Mouse (Mus musculus) left cerebral cortex, adult 2 months (tissue): ENCODE measurements around the gene Gm47791. TPM values are rescaled to one million over a fixed set of nuclear protein-coding genes. Genes with fewer than 3 reads are reported as not detected.

Experiments
- DNase-seq, 2 experiments: peaks; one replicate each; pipeline ENCODE4 v3.0.0; 2021 to 2022; ENCODE audit warnings: low spot score in 2 of 2, mixed read lengths in 1 of 2; ENCODE audit errors: extremely low spot score in 1 of 2
- H3K27ac ChIP-seq: fragments of 200-600 bp; 2 replicates; pipeline ENCODE4 v1.8.1; 2022
- H3K4me3 ChIP-seq: fragments of 200-600 bp; 2 replicates; pipeline ENCODE4 v1.8.1; 2022
- CTCF ChIP-seq: fragments of 200-600 bp; IDR thresholded peaks from 2 replicates; pipeline ENCODE4 v1.8.1; 2022; ENCODE audit warnings: antibody characterized with exemption, mild to moderate bottlenecking, moderate library complexity
- intact Hi-C: fragments of 180-260 bp; cut with DNase I; formaldehyde crosslinking; loops from one replicate; pipeline ENCODE4 v1.15.1; 2025
- long read RNA-seq, 2 experiments: library from polyadenylated mRNA; stranded (forward); transcript quantifications; one replicate each; pipeline ENCODE4 v2.0.0; 2021; ENCODE audit warnings: borderline mapping rate in 2 of 2
- total RNA-seq, 2 experiments: library from RNA; stranded (reverse); gene quantifications; 2 replicates each; pipeline ENCODE4 v1.2.3; 2021

The Gm47791 gene
- total RNA-seq, result not detected
- long read RNA-seq, experiment 1, result 0 reads
- long read RNA-seq, experiment 2, result 0 reads

DNA sequence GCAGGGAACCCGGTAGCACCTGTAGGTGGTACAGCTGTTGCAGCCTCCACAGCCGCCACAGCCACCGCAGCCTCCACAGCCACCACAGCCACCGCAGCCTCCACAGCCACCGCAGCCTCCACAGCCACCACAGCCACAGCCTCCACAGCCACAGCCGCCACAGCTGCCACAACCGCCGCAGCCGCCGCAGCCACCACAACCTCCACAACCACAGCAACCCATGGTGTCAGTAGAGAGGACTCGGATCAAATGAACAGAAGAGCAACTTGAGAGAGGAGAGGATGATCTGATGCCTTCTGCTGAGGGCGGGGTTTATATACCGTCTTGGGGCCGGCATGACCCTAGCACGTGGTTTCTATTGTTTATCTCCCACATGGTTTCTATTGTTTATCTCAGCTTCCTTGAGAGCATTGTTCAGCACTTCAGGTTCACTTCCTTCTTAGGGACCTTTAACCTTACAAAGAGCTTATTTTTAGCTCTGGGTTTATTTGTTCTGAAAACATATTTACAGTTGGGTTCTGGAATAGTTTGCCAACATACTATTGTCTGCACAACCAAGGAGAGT, at the start of gene Gm47791:
Gene Gm47791 (minus strand): TSS at position 222 of the 565 bp plus-strand sequence.
- TF ChIP-seq CTCF, result no peak
- Histone ChIP-seq H3K4me3 (no peak within 1 kb of the TSS), H3K27ac (no peak within 1 kb of the TSS)
- intact Hi-C loops, result no loop called here
- no peak for DNase-seq

- no peak for TF ChIP-seq CTCF
- Histone ChIP-seq H3K27ac (no peak overlapping the region), H3K4me3 (no peak overlapping the region)
- DNase-seq, result no peak
- intact Hi-C loops, result no loop called here
Observed at GRCm38 (mm10) chr1:82820626-82821186, 49.7 kb upstream of the Gm47791 start.

DNA sequence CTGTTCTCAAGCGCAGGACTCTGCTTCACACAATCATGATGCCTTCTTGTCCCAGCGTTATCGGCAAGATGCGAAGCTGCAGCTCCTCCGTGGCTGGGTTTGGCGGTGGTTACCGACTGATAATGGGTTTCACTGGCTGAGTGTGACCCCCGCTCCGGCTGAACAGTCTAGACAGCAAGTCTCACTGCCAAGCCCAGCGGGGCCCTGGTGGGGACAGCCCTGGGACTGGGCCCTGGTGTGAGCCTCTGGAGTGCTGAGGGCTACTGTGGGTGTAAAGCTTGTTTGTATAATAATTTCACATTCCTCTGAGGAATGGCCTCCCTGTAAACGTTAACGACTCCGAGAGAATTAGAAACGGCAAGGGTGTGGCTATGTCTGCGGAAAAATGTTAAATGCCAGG, 49.1 kb upstream of the Gm47791 start:
- intact Hi-C loops, result no loop called here
- TF ChIP-seq CTCF, result no peak
- DNase-seq, result no peak
- Histone ChIP-seq H3K27ac (peak overlapping the region; percentile 24; the same call in 1 of the 2 replicates), H3K4me3 (no peak overlapping the region)

- TF ChIP-seq CTCF, result no peak
- intact Hi-C loops, result no loop called here
- no peak overlapping the region; the same call in 1 of the 2 replicates for H3K27ac ChIP-seq
Observed at GRCm38 (mm10) chr1:82819366-82819765, 48.3 kb upstream of the Gm47791 start.

DNA sequence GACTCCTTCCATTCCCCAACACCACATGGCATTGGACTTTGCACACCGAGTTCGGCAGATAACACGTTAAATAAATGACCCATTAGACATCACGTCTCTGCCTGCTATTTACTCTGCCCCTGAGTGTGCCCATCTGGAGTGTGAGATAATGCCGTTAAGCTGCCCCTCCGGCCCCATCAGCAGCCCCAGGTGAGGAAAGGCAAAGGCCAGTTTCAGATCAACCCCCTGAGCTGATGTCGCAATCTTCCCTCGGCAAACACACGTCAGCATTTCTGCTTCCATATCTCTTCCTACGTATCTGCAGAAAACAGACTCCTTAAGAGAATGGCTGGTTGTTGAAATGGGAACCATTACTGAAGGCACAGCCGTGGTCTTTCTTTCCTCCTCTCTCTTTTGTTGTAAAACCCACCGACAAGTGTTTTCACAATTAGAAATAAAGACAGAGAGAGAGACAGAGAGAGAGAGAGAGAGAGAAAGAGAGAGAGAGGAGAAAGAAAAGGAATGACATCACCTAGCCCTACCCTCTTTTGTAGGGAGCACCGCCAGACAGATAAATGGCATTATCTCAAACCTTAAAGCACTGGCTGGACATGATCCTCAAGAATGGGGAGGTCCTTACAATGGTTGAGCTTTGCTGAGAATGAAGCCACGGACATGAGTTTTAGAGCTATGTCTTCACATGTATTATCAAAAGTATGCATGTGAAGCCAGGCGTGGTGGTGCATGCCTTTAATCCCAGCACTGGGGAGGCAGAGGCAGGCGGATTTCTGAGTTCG, 45.1 kb upstream of the Gm47791 start:
- Histone ChIP-seq H3K27ac (no peak overlapping the region), H3K4me3 (no peak overlapping the region)
- no peak for TF ChIP-seq CTCF
- DNase-seq, result no peak
- intact Hi-C loops, result no loop called here

More at GRCm38 (mm10) chr1:82819366-82819765, 48.3 kb upstream of the Gm47791 start:
- H3K4me3 ChIP-seq, result no peak overlapping the region; the same call in 1 of the 2 replicates
- DNase-seq, result no peak

GRCm38 (mm10) chr1:82811766-82812165, 40.7 kb upstream of the Gm47791 start:
- intact Hi-C loops, result no loop called here
- DNase-seq, result no peak
- TF ChIP-seq CTCF, result no peak
- H3K27ac ChIP-seq, result no peak overlapping the region
- H3K4me3 ChIP-seq, result no peak overlapping the region

DNA sequence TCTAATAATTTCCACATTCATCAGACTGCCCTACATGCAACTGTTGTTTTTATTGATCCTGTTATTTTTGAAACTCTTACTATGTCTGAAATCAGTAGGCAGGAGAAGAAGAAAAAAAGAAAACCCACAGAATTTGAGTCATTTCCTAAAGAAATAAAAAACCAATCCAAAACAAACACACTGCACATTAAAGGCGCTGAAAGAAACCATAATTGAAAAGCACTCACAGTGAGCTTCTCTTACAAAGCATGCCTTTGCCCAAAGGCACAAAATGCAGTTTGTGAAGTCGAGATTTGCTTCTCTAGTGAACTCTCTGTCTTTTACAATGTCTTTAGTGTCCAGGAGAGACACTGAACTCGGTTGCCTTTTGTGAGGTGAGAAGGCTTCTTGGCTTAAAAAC, 37.5 kb upstream of the Gm47791 start:
- DNase-seq, result no peak
- no peak for TF ChIP-seq CTCF
- Histone ChIP-seq H3K4me3 (no peak overlapping the region), H3K27ac (no peak overlapping the region)
- intact Hi-C loops, result no loop called here

GRCm38 (mm10) chr1:82807206-82807605, 36.2 kb upstream of the Gm47791 start:
- no peak overlapping the region for H3K27ac ChIP-seq
- intact Hi-C loops, result no loop called here
- no peak overlapping the region for H3K4me3 ChIP-seq
- no peak for DNase-seq
- no peak for TF ChIP-seq CTCF

GRCm38 (mm10) chr1:82806391-82806790, 35.3 kb upstream of the Gm47791 start:
- no peak overlapping the region for H3K4me3 ChIP-seq
- TF ChIP-seq CTCF, result no peak
- DNase-seq, result no peak
- no peak overlapping the region for H3K27ac ChIP-seq
- intact Hi-C loops, result no loop called here

DNA sequence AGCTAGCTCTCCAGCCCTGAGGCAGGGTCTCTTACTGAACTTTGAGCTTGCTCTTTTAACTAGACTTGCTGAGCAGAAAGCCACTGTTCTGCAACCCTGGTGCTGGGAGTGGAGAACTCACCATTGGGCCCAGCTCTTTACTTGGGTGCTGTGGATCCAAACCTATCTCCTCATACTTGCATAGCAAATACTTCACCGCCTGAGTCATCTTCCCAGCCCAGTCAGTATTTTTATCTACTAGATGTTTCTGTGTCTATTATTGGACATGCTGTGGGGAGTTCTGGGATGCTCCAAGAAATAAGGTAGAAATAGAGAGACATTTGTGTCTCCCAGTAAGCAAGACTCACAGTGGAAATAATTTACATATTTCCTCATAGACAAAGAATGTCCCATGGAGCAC, 33.0 kb upstream of the Gm47791 start:
- no peak for TF ChIP-seq CTCF
- no peak for DNase-seq
- intact Hi-C loops, result no loop called here
- no peak overlapping the region for H3K4me3 ChIP-seq
- no peak overlapping the region for H3K27ac ChIP-seq

DNA sequence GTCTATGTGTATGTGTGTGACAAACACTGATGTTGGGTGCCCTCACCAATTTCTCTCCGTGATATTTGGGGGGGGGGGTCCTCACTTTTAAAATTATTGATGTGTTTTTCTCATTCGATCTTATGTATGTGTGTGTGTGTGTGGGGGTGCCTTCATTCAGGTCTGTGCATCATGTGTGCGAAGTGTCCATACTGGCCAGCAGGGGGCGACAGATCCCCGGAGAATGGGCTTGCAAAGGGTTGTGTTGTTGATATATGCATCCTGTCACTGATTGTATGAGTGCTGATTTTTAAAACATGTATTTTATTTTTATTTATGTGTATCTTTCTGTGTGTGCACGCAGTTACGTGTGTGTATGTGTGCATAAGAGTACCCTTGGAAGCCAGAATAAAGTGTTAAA, 32.6 kb upstream of the Gm47791 start:
- Histone ChIP-seq H3K27ac (no peak overlapping the region), H3K4me3 (no peak overlapping the region)
- peak; percentile 17 for TF ChIP-seq CTCF
- no peak for DNase-seq
- intact Hi-C loops, result no loop called here

GRCm38 (mm10) chr1:82801105-82801783, 30.2 kb upstream of the Gm47791 start:
- intact Hi-C loops, result loop anchor here (2.0 kb wide), 1 partner anchor 38 kb away; the partner anchor contains the start of gene Agfg1
- no peak overlapping the region for H3K27ac ChIP-seq
- no peak for TF ChIP-seq CTCF
- H3K4me3 ChIP-seq, result no peak overlapping the region
- DNase-seq, result no peak
